Mouse (Mus musculus) heart, embryonic 13.5 days (tissue): ENCODE data around the gene Heatr5a. TPM values are rescaled to one million over a fixed set of nuclear protein-coding genes. Genes with fewer than 3 reads are reported as not detected.
A peak's percentile ranks its signal among the peaks of the same experiment; 100 is the strongest.

Experiments used
- ATAC-seq: fragments of 200-750 bp; cut with Nextera tagmentation; 2 replicates; pipeline ENCODE4 v1.8.0; 2017; ENCODE audit warnings: moderate TSS enrichment; ENCODE audit not compliant: insufficient number of reproducible peaks, low FRiP score, low TSS enrichment; ENCODE audit errors: extremely low read depth
- H3K27ac ChIP-seq: fragments of 300-500 bp; sonication (generic); replicated peaks from 2 replicates; pipeline ENCODE4 v1.5.1; 2015; ENCODE audit warnings: moderate library complexity, mild to moderate bottlenecking, inconsistent platforms
- H3K27me3 ChIP-seq: fragments of 300-500 bp; sonication (generic); replicated peaks from 2 replicates; pipeline ENCODE4 v1.6.1; 2015; ENCODE audit warnings: mild to moderate bottlenecking, inconsistent platforms
- H3K36me3 ChIP-seq: fragments of 300-500 bp; sonication (generic); 2 replicates; pipeline ENCODE4 v1.6.1; 2015; ENCODE audit warnings: mild to moderate bottlenecking, inconsistent platforms
- H3K4me1 ChIP-seq: fragments of 300-500 bp; sonication (generic); 2 replicates; pipeline ENCODE4 v1.6.1; 2015; ENCODE audit warnings: inconsistent platforms
- H3K4me2 ChIP-seq: fragments of 300-500 bp; sonication (generic); 2 replicates; pipeline ENCODE4 v1.6.1; 2015; ENCODE audit warnings: inconsistent platforms, mild to moderate bottlenecking, moderate library complexity
- H3K4me3 ChIP-seq: fragments of 300-500 bp; sonication (generic); 2 replicates; pipeline ENCODE4 v1.5.1; 2015; ENCODE audit warnings: moderate library complexity, mild to moderate bottlenecking, inconsistent platforms
- H3K9ac ChIP-seq: fragments of 300-500 bp; sonication (generic); 2 replicates; pipeline ENCODE4 v1.6.1; 2015; ENCODE audit warnings: inconsistent platforms, mild to moderate bottlenecking, moderate library complexity
- H3K9me3 ChIP-seq: fragments of 300-500 bp; sonication (generic); 2 replicates; pipeline ENCODE4 v1.6.1; 2016; ENCODE audit warnings: inconsistent platforms
- WGBS: fragments of 180-500 bp; shearing (Covaris S2); methylation state at CpG from one replicate; pipeline ENCODE4 v1.1.7; 2015; ENCODE audit warnings: mixed read lengths; 5-methylcytosine and 5-hydroxymethylcytosine counted together
- polyA plus RNA-seq: library from polyadenylated mRNA; unstranded; fragments of >200 nt; fragmentation: Nextera tagmentation; extraction: Ambion mirVana; gene quantifications from 2 replicates; pipeline ENCODE4 v1.2.1, GENCODE M21; 2015

Heatr5a gene
- polyA plus RNA-seq, 1 experiment from 2014 or later, result 7.5 TPM

DNA sequence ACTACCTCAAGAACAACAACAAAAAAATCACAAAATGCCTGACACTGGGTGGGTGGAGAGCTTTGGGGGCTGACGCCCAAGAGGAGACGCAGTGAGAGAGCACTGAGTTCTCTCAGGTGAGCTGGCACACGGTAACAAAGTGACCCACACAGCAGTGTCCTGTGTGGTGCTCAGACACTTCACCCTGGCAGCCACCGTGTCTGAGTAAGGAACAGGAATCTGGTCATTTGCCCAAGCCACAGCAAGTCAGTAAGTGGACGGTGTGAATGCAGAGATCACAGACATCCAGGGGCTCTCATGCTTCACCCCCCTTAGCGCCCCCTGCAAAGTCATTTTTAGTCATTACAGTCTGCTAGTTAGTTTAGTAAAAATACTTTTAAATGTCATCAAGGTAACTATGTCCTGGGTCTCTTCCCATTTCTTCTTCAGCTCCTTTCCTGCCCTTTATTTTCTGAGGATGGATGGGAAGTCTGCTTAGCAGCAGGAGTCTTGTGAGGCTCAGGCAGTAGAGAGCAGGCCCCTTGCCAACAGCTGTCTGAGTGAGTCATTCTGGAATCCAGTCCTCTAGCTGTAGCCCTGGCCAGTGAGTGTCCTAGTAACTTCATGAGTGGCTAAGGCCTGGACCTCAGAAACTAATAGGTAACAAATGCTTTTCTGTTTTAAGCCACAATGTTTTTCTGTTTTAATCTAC is 88.4 kb downstream of the Heatr5a start:
- no peak overlapping the region; the same call in 1 of the 2 replicates for H3K9ac ChIP-seq
- no peak for ATAC-seq
- 77% methylated on average over 6 of the region's 6 CpGs for WGBS
- peaks cover 88% of the 10 kb centered on the region for H3K36me3 ChIP-seq
- no peaks in the 10 kb centered on the region for H3K9me3 ChIP-seq
- H3K27me3 ChIP-seq, result no peaks in the 10 kb centered on the region
- peak overlapping the region; percentile 54 for H3K27ac ChIP-seq
- H3K4me1 ChIP-seq, result peaks cover 14% of the 10 kb centered on the region
- H3K4me3 ChIP-seq, result no peak overlapping the region
- no peak overlapping the region for H3K4me2 ChIP-seq

DNA sequence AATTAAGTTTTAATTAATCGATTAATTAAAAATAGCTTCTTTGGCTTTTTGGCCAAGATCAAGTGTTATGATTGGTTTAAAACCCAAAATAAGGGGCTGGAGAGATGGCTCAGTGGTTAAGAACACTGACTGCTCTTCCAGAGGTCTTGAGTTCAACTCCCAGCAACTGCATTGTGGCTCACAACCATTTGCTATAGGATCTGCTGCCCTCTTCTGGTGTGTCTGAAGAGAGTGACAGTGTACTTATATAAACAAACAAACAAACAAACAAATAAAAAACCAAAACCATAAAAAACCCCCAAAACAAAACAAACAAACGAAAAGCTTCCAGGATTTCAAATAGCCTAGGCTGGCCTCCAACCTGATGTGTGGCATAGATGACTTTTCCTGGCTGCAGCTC is 89.3 kb downstream of the Heatr5a start:
- Histone ChIP-seq H3K4me1 (peaks cover 14% of the 10 kb centered on the region), H3K4me2 (no peak overlapping the region), H3K27me3 (no peaks in the 10 kb centered on the region), H3K4me3 (no peak overlapping the region), H3K36me3 (peaks cover 88% of the 10 kb centered on the region), H3K9ac (no peak overlapping the region), H3K9me3 (no peaks in the 10 kb centered on the region), H3K27ac (no peak overlapping the region)
- 80% methylated on average over 2 of the region's 2 CpGs for WGBS
- no peak for ATAC-seq

DNA sequence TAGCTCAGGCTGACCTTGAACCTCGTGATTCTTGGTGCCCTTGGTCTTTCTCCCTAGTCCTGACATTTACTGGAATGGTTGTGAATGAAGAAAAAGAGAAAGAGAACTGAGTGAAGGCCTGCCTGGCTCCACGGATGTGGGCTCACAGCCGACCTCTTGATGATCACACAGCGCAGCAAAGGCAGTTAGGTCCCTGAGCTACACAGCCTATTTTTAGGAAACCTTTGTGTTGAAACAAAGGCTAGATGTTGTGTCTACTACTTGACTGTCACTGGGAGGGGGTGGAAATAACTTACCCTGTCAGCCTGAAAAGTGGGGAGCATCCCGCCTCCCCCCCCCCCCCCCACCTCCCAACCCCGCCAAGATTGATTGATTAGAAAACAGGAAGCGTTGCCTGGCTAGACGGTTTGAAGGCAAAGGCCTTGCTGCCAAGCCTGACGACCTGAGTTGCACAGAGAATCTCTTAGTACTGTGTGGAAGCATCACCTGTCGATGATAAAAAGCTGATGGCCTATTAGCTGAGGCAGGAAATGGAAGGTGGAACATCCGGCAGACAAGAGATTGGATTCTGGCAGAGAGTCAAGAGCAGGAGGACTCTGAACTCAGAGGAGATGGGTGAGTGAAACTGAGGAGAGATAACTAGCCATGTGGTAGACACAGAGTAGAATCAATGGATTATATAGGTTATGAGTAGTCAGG is 99.5 kb downstream of the Heatr5a start:
- no peak for ATAC-seq
- Histone ChIP-seq H3K36me3 (peaks cover 18% of the 10 kb centered on the region), H3K4me1 (peaks cover 16% of the 10 kb centered on the region), H3K27ac (no peak overlapping the region), H3K9me3 (no peaks in the 10 kb centered on the region), H3K27me3 (no peaks in the 10 kb centered on the region), H3K9ac (no peak overlapping the region), H3K4me2 (no peak overlapping the region), H3K4me3 (no peak overlapping the region)
- WGBS, result 58% methylated on average over 11 of the region's 11 CpGs

DNA sequence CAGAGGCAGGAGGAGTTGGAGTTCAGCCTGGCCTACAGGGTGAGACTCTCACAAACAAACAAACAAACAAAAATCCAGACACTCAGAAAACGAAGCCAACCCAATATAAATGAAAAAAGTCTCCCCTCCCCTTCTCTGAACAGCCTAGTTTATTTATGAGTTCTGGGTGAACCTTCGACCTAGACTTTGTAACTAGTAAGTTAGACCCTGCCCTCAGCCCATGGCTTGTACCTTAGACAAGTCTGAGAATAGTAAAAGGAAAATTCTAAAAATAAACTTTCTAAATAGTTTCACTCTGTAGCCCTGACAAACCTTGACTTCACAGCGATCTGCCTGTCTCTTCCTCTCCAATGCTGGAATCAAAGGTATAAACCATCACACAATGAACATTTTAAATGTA is 101.6 kb downstream of the Heatr5a start:
- Histone ChIP-seq H3K4me3 (no peak overlapping the region), H3K9ac (no peak overlapping the region), H3K27me3 (no peaks in the 10 kb centered on the region), H3K9me3 (no peaks in the 10 kb centered on the region), H3K4me1 (peaks cover 33% of the 10 kb centered on the region), H3K36me3 (peaks cover 9% of the 10 kb centered on the region), H3K27ac (no peak overlapping the region), H3K4me2 (no peak overlapping the region)
- 78% methylated on average over 3 of the region's 3 CpGs for WGBS
- ATAC-seq, result no peak

DNA sequence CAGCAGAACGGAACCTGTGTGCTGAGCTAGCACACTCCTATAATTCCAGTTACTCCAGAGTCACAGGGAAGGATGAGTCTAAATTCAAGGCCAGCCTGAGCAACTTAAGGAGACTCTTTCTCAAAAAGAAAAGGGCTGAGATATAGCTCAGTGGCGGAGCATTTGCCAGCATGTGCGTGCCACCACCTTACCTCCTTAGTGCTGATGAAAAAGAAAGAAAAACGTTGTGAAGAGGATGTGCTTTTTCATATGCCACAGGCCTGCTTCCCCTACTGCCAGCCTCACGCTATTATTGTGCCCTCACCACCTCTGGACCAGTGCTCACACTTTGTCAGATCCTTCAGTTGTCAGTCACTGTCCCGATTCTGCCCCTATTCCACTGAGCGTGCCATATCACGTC is 104.0 kb downstream of the Heatr5a start:
- Histone ChIP-seq H3K27ac (no peak overlapping the region), H3K27me3 (no peaks in the 10 kb centered on the region), H3K36me3 (no peaks in the 10 kb centered on the region), H3K4me1 (peaks cover 33% of the 10 kb centered on the region), H3K9ac (no peak overlapping the region), H3K4me3 (no peak overlapping the region), H3K9me3 (no peaks in the 10 kb centered on the region), H3K4me2 (no peak overlapping the region)
- WGBS, result 78% methylated on average over 8 of the region's 8 CpGs
- no peak for ATAC-seq

DNA sequence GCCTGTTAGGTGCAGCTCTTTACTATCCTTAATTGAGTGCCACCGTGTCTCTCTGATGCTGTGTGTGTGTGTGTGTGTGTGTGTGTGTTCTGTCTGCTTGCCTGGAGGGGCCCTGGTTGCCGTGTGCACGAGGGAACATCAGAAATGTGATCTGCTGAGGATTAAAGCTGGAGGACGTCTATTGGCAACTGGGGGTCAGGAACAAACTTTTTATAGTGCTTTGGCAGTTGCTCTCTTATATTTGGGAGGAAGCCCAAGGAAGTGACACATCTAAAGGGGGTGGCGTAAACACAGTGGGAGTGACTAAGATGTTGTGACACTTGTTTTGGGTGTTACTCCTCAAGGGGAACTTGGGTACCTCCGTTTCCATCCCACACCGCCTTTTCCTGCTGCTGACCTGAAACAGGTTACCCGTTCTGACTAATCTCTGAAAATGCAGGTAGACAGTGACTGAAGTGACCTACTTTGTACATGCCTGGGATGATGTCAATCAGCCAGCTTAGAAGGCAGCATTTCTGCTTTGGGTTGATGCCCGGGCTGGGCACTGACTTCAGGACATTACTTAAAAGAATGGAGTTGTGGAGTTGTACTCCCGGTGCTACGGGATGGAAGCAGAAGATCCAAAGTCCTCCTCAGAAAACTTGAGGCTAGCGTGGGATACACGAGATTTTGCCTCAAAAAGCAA is 104.8 kb downstream of the Heatr5a start:
- Histone ChIP-seq H3K4me3 (no peak overlapping the region), H3K9ac (no peak overlapping the region), H3K27ac (no peak overlapping the region), H3K4me1 (peaks cover 26% of the 10 kb centered on the region), H3K27me3 (no peaks in the 10 kb centered on the region), H3K9me3 (no peaks in the 10 kb centered on the region), H3K36me3 (no peaks in the 10 kb centered on the region), H3K4me2 (no peak overlapping the region)
- ATAC-seq, result no peak
- 65% methylated on average over 13 of the region's 13 CpGs for WGBS

DNA sequence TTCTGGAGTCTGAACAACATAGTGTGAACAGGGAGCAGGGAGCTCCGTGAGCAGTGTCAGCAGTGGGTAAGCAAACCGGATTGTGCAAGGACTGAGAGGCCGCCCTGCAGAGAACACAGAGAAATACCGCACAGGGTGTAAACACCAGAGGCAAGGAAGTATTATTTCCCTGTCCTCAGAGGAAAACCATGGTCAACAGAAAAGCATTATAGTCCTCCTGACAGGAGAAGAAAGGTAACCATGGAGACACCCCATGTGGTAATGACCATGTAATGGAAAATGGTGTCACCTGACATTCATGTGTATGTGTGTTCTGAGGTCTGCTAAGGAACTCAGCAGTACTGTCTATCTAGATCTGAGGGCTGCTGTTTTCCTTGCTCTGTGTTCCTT is 105.3 kb downstream of the Heatr5a start:
- Histone ChIP-seq H3K27ac (no peak overlapping the region; the same call in 1 of the 2 replicates), H3K4me2 (no peak overlapping the region), H3K4me3 (no peak overlapping the region), H3K4me1 (peaks cover 22% of the 10 kb centered on the region), H3K36me3 (no peaks in the 10 kb centered on the region), H3K9me3 (no peaks in the 10 kb centered on the region), H3K27me3 (no peaks in the 10 kb centered on the region), H3K9ac (no peak overlapping the region)
- WGBS, result 69% methylated on average over 4 of the region's 4 CpGs
- no peak for ATAC-seq

DNA sequence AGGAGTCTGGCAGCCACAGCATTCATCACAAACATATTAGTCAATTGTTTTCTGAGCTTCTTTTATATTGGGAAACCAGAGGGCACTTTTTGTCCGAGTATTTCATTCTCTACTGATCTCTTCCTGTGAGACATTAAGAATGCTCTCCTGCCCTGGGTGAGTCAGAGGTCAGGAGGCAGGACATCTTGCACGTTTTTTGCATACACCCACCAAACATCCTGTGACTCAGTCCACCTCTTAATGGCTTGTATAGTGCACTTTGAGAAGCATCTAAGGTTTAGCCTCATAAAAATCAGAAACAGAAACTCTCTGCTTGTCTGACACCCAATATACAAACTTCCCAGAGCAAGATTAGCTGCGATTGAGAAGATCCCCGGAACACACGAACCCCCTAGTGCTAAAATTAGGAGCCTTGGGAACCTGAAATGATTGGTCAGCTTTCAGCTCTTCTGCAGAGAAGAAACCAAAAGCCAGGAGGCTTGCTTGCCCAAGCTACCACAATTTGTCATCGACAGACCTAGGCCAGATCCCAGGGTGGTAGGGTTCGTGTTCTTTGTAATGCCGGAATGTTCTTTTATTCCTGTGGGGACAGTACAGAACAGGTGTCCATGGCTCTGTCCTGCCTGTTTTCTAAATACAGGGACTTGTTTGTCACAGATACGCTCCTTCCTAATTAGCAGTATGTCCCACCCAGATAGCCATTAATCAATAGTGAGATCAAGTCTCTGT is 105.9 kb downstream of the Heatr5a start:
- H3K36me3 ChIP-seq, result no peaks in the 10 kb centered on the region
- no peak overlapping the region for H3K4me2 ChIP-seq
- H3K4me3 ChIP-seq, result no peak overlapping the region
- no peaks in the 10 kb centered on the region for H3K9me3 ChIP-seq
- WGBS, result 54% methylated on average over 9 of the region's 9 CpGs
- no peak overlapping the region for H3K9ac ChIP-seq
- H3K27ac ChIP-seq, result no peak overlapping the region; the same call in 1 of the 2 replicates
- no peak for ATAC-seq
- H3K4me1 ChIP-seq, result peaks cover 22% of the 10 kb centered on the region
- no peaks in the 10 kb centered on the region for H3K27me3 ChIP-seq

DNA sequence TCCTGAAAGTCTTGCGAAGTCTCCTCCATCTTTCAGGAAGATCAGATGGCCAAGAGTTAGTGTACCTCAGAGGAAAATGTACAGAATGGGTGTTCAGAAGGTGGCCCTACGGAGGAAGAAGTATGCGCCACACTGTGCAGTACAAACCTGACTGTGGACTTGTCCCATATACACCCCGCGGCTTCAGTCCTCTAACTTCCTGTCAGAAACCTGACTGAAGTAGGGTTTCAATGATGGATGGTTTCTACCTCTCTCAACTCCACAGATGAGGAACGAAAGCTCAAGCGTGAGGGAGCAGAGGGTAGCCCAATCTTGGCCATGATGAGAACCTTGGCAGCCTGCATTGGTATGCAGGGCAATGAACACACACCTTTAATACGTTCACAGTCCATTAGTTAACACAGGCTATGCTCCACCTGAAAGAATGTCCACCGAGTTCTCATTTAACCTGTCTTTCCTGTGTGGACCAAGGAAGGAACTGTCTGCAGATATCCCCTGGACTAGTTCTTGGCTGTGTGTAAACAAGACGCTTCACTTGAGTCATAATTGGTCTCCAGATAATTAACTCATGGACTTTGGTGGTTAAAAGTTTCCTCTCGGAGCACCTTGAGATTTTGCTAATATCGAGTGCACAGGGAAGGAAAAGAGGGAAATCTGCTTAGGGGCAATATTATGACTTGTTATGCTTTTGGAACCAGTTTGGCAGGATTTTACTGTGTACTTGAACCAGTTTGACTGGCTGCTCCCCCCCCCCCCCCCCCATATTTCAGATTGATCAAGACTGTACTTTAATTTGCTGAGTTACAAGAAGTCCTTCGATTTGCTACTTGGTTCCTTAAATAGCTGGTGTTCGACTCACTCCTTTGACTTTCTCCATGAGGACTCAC is 107.8 kb downstream of the Heatr5a start:
- Histone ChIP-seq H3K9ac (no peak overlapping the region), H3K4me2 (no peak overlapping the region), H3K9me3 (no peaks in the 10 kb centered on the region), H3K36me3 (no peaks in the 10 kb centered on the region), H3K27ac (no peak overlapping the region), H3K4me3 (no peak overlapping the region), H3K27me3 (no peaks in the 10 kb centered on the region), H3K4me1 (peaks cover 17% of the 10 kb centered on the region)
- ATAC-seq, result no peak
- 81% methylated on average over 14 of the region's 14 CpGs for WGBS

DNA sequence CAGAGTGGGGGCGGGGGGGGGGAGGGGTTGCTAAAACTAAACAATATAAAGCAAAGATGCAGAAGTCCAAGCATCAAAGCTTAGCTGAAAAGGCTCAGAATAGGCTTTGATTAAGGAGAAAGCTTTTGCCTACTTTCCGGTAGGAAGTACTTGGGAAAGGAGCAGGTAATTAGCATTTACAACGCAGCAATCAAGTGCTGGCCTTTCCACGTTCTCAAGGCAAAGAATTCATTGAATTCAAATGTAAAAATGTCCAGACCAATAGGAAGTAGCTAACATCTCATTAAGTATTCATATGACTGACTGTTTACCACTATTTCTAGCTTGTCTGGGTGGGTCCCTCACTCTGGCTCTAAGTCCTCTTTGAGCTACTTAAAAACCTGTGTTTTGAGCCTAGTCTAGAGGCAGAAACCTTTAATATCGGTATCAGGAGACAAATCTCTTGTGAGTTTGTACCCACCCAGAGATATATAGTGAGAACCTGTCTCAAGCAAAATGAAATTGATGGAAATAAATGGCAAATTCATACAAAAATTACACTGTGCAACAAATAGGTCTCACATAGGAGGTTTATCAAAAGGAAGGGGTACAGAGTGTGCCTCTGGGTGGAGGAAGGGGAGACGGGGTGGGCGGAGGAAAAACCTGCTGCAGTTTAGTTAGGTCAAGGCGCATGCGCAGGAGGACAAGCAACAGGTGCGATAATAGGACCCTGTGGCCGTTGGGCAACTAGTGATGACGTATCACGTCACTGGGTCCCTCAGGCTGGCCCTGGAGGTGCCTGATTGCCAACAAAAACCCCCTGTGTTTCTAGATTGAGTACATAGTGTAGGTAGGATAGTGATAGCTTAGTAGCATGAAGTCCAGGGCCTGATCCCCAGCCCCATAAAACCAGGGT is 112.7 kb downstream of the Heatr5a start:
- no peak overlapping the region for H3K27ac ChIP-seq
- 74% methylated on average over 13 of the region's 13 CpGs for WGBS
- H3K27me3 ChIP-seq, result no peaks in the 10 kb centered on the region
- no peaks in the 10 kb centered on the region for H3K9me3 ChIP-seq
- H3K9ac ChIP-seq, result no peak overlapping the region
- no peak for ATAC-seq
- no peak overlapping the region for H3K4me3 ChIP-seq
- H3K4me1 ChIP-seq, result no peaks in the 10 kb centered on the region
- H3K36me3 ChIP-seq, result no peaks in the 10 kb centered on the region
- H3K4me2 ChIP-seq, result no peak overlapping the region
